Mouse (Mus musculus) liver, adult 2 months (tissue): ENCODE data around the gene Fpgs.

ENCODE experiments used
- CTCF ChIP-seq: fragments of 200-500 bp; IDR thresholded peaks from 2 replicates; pipeline ENCODE4 v1.5.1; 2011; ENCODE audit warnings: low read depth, low read length, control low read depth
- POLR2A ChIP-seq: fragments of 200-500 bp; IDR thresholded peaks from 2 replicates; pipeline ENCODE4 v1.6.1; 2011; ENCODE audit warnings: low read length, control low read depth; ENCODE audit not compliant: insufficient read depth; ENCODE audit errors: extremely low read depth

DNA sequence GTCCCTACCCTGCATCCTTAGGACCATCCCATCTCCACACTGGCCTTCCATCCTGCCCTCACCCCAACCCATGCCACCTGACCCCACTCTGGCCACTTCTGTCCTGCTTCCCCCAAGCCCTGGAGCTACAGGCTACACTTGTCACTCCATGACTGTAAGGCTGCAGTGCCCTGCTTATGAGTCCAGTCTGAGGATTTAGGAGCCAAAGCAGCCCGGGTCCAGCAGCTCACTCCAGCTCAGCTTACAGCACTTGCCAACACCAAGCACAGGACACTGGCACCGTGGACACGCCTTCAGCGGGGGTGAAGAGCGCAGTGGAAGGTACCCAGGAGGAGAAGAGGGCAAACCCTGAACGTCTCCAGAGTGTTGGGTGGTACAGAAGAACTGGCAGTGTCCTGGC, 3.0 kb upstream of the Fpgs start:
- TF ChIP-seq CTCF (no peak), POLR2A (no peak)
